Mouse (Mus musculus) limb, embryonic 13.5 days (tissue): ENCODE data around the gene Cebpg. TPM values are rescaled to one million over a fixed set of nuclear protein-coding genes. Genes with fewer than 3 reads are reported as not detected.

Source experiments
- ATAC-seq: fragments of 200-750 bp; cut with Nextera tagmentation; 2 replicates; pipeline ENCODE4 v1.8.0; 2017; ENCODE audit warnings: low read depth, moderate number of reproducible peaks, moderate TSS enrichment; ENCODE audit not compliant: low FRiP score
- H3K27ac ChIP-seq: fragments of 300-500 bp; sonication (generic); 2 replicates; pipeline ENCODE4 v1.5.1; 2015; ENCODE audit warnings: inconsistent platforms, mild to moderate bottlenecking, moderate library complexity
- H3K27me3 ChIP-seq: fragments of 300-500 bp; sonication (generic); 2 replicates; pipeline ENCODE4 v1.6.1; 2015; ENCODE audit warnings: mild to moderate bottlenecking, inconsistent platforms
- H3K36me3 ChIP-seq: fragments of 300-500 bp; sonication (generic); 2 replicates; pipeline ENCODE4 v1.6.1; 2015; ENCODE audit warnings: inconsistent platforms, mild to moderate bottlenecking, moderate library complexity
- H3K4me1 ChIP-seq: fragments of 300-500 bp; sonication (generic); 2 replicates; pipeline ENCODE4 v1.6.1; 2015; ENCODE audit warnings: inconsistent platforms
- H3K4me2 ChIP-seq: fragments of 300-500 bp; sonication (generic); replicated peaks from 2 replicates; pipeline ENCODE4 v1.6.1; 2015; ENCODE audit warnings: inconsistent platforms, mild to moderate bottlenecking, moderate library complexity
- H3K4me3 ChIP-seq: fragments of 300-500 bp; sonication (generic); 2 replicates; pipeline ENCODE4 v1.5.1; 2015; ENCODE audit warnings: moderate library complexity, mild to moderate bottlenecking, inconsistent platforms
- H3K9ac ChIP-seq: fragments of 300-500 bp; sonication (generic); 2 replicates; pipeline ENCODE4 v1.6.1; 2015; ENCODE audit warnings: mild to moderate bottlenecking, inconsistent platforms
- H3K9me3 ChIP-seq: fragments of 300-500 bp; sonication (generic); 2 replicates; pipeline ENCODE4 v1.6.1; 2016; ENCODE audit warnings: inconsistent platforms
- WGBS: fragments of 180-500 bp; shearing (Covaris S2); methylation state at CpG from one replicate; pipeline ENCODE4 v1.1.7; 2015; 5-methylcytosine and 5-hydroxymethylcytosine counted together
- polyA plus RNA-seq: library from polyadenylated mRNA; unstranded; fragments of >200 nt; fragmentation: Nextera tagmentation; extraction: Ambion mirVana; gene quantifications from 2 replicates; pipeline ENCODE4 v1.2.1, GENCODE M21; 2015

Gene Cebpg
- polyA plus RNA-seq, 1 experiment from 2014 or later, result 45.6 TPM

- H3K9me3 ChIP-seq, result no peaks in the 10 kb centered on the region
- 79% methylated on average over 3 of the region's 3 CpGs for WGBS
- H3K4me3 ChIP-seq, result no peak overlapping the region
- H3K4me2 ChIP-seq, result no peak overlapping the region
- no peaks in the 10 kb centered on the region for H3K27me3 ChIP-seq
- H3K36me3 ChIP-seq, result peaks cover 34% of the 10 kb centered on the region
- no peak overlapping the region for H3K9ac ChIP-seq
- no peak overlapping the region for H3K27ac ChIP-seq
- no peak for ATAC-seq
- peaks cover under 1% of the 10 kb centered on the region; the same call in 1 of the 2 replicates for H3K4me1 ChIP-seq
Observed at GRCm38 (mm10) chr7:35029648-35030047, 26.7 kb downstream of the Cebpg start.

- peaks cover 32% of the 10 kb centered on the region for H3K36me3 ChIP-seq
- H3K4me1 ChIP-seq, result no peaks in the 10 kb centered on the region
- H3K9me3 ChIP-seq, result no peaks in the 10 kb centered on the region
- 86% methylated on average over 5 of the region's 5 CpGs for WGBS
- ATAC-seq, result no peak
- H3K9ac ChIP-seq, result no peak overlapping the region
- no peaks in the 10 kb centered on the region for H3K27me3 ChIP-seq
- H3K27ac ChIP-seq, result no peak overlapping the region
- H3K4me3 ChIP-seq, result no peak overlapping the region
- H3K4me2 ChIP-seq, result no peak overlapping the region
Observed at GRCm38 (mm10) chr7:35029228-35029627, 27.1 kb downstream of the Cebpg start.

- 91% methylated on average over 16 of the region's 16 CpGs for WGBS
- Histone ChIP-seq H3K9ac (no peak overlapping the region), H3K27ac (no peak overlapping the region), H3K36me3 (peaks cover 29% of the 10 kb centered on the region), H3K4me2 (no peak overlapping the region), H3K4me1 (no peaks in the 10 kb centered on the region), H3K27me3 (no peaks in the 10 kb centered on the region), H3K4me3 (no peak overlapping the region), H3K9me3 (no peaks in the 10 kb centered on the region)
- no peak for ATAC-seq
Observed at GRCm38 (mm10) chr7:35028559-35028958, 27.8 kb downstream of the Cebpg start.

- no peaks in the 10 kb centered on the region for H3K4me1 ChIP-seq
- ATAC-seq, result no peak
- H3K4me3 ChIP-seq, result no peak overlapping the region
- H3K9me3 ChIP-seq, result no peaks in the 10 kb centered on the region
- no peak overlapping the region for H3K27ac ChIP-seq
- H3K4me2 ChIP-seq, result no peak overlapping the region
- H3K9ac ChIP-seq, result no peak overlapping the region
- H3K27me3 ChIP-seq, result no peaks in the 10 kb centered on the region
- peaks cover 24% of the 10 kb centered on the region for H3K36me3 ChIP-seq
- 73% methylated on average over 9 of the region's 9 CpGs for WGBS
Observed at GRCm38 (mm10) chr7:35027801-35028420, 28.5 kb downstream of the Cebpg start.

GRCm38 (mm10) chr7:35026838-35027291 lies 29.5 kb downstream of the Cebpg start:
- no peaks in the 10 kb centered on the region for H3K4me1 ChIP-seq
- 88% methylated on average over 3 of the region's 3 CpGs for WGBS
- H3K27ac ChIP-seq, result no peak overlapping the region
- H3K4me2 ChIP-seq, result no peak overlapping the region
- H3K27me3 ChIP-seq, result no peaks in the 10 kb centered on the region
- H3K36me3 ChIP-seq, result peaks cover 17% of the 10 kb centered on the region
- ATAC-seq, result no peak
- no peaks in the 10 kb centered on the region for H3K9me3 ChIP-seq
- H3K4me3 ChIP-seq, result no peak overlapping the region
- no peak overlapping the region for H3K9ac ChIP-seq

- WGBS, result 74% methylated on average over 4 of the region's 4 CpGs
- no peak overlapping the region for H3K4me3 ChIP-seq
- no peaks in the 10 kb centered on the region for H3K27me3 ChIP-seq
- H3K9me3 ChIP-seq, result no peaks in the 10 kb centered on the region
- H3K9ac ChIP-seq, result no peak overlapping the region
- no peak overlapping the region for H3K27ac ChIP-seq
- no peak overlapping the region for H3K4me2 ChIP-seq
- H3K4me1 ChIP-seq, result no peaks in the 10 kb centered on the region
- peaks cover 17% of the 10 kb centered on the region for H3K36me3 ChIP-seq
- ATAC-seq, result no peak
Observed at GRCm38 (mm10) chr7:35026276-35026630, 30.1 kb downstream of the Cebpg start.

GRCm38 (mm10) chr7:35025409-35026275 lies 30.7 kb downstream of the Cebpg start:
- no peaks in the 10 kb centered on the region for H3K9me3 ChIP-seq
- H3K9ac ChIP-seq, result 0 out of 2 replicates have a peak overlapping the region, but pooled peaks have one; percentile 13
- H3K4me2 ChIP-seq, result no peak overlapping the region
- H3K4me3 ChIP-seq, result no peak overlapping the region
- H3K4me1 ChIP-seq, result no peaks in the 10 kb centered on the region
- WGBS, result 40% methylated on average over 5 of the region's 5 CpGs
- H3K27ac ChIP-seq, result no peak overlapping the region
- ATAC-seq, result peak; percentile 68; the same call in 1 of the 2 replicates
- no peaks in the 10 kb centered on the region for H3K27me3 ChIP-seq
- H3K36me3 ChIP-seq, result peaks cover 16% of the 10 kb centered on the region

GRCm38 (mm10) chr7:35024426-35024825 lies 31.9 kb downstream of the Cebpg start:
- Histone ChIP-seq H3K27ac (no peak overlapping the region), H3K4me2 (no peak overlapping the region), H3K9ac (no peak overlapping the region), H3K4me1 (no peaks in the 10 kb centered on the region), H3K9me3 (no peaks in the 10 kb centered on the region), H3K27me3 (no peaks in the 10 kb centered on the region), H3K36me3 (peaks cover 23% of the 10 kb centered on the region), H3K4me3 (no peak overlapping the region)
- no peak for ATAC-seq
- WGBS, result 65% methylated on average over 1 of the region's 1 CpGs

- ATAC-seq, result no peak
- H3K9ac ChIP-seq, result no peak overlapping the region
- H3K9me3 ChIP-seq, result no peaks in the 10 kb centered on the region
- no peak overlapping the region for H3K4me3 ChIP-seq
- H3K4me2 ChIP-seq, result no peak overlapping the region
- WGBS, result 82% methylated on average over 4 of the region's 4 CpGs
- H3K27me3 ChIP-seq, result no peaks in the 10 kb centered on the region
- no peak overlapping the region for H3K27ac ChIP-seq
- no peaks in the 10 kb centered on the region for H3K4me1 ChIP-seq
- peaks cover 21% of the 10 kb centered on the region for H3K36me3 ChIP-seq
Observed at GRCm38 (mm10) chr7:35023251-35023650, 33.1 kb downstream of the Cebpg start.

GRCm38 (mm10) chr7:35021365-35021764 lies 35.0 kb downstream of the Cebpg start:
- WGBS, result 83% methylated on average over 10 of the region's 10 CpGs
- Histone ChIP-seq H3K4me2 (no peak overlapping the region), H3K4me3 (no peak overlapping the region), H3K27me3 (no peaks in the 10 kb centered on the region), H3K9me3 (no peaks in the 10 kb centered on the region), H3K36me3 (peaks cover 22% of the 10 kb centered on the region), H3K4me1 (no peaks in the 10 kb centered on the region), H3K9ac (no peak overlapping the region), H3K27ac (no peak overlapping the region)
- ATAC-seq, result no peak

- no peak for ATAC-seq
- Histone ChIP-seq H3K4me1 (peaks cover 18% of the 10 kb centered on the region; the same call in 1 of the 2 replicates), H3K27ac (no peak overlapping the region), H3K9me3 (no peaks in the 10 kb centered on the region), H3K9ac (no peak overlapping the region), H3K36me3 (peaks cover 7% of the 10 kb centered on the region; the same call in 1 of the 2 replicates), H3K4me3 (no peak overlapping the region), H3K27me3 (no peaks in the 10 kb centered on the region), H3K4me2 (no peak overlapping the region)
- WGBS, result 86% methylated on average over 2 of the region's 2 CpGs
Observed at GRCm38 (mm10) chr7:35015252-35015651, 41.1 kb downstream of the Cebpg start.

- Histone ChIP-seq H3K36me3 (peaks cover under 1% of the 10 kb centered on the region; the same call in 1 of the 2 replicates), H3K4me3 (no peak overlapping the region), H3K9me3 (no peaks in the 10 kb centered on the region), H3K9ac (no peak overlapping the region), H3K27ac (no peak overlapping the region), H3K4me1 (peaks cover 22% of the 10 kb centered on the region; the same call in 1 of the 2 replicates), H3K27me3 (no peaks in the 10 kb centered on the region), H3K4me2 (no peak overlapping the region)
- 70% methylated on average over 9 of the region's 9 CpGs for WGBS
- no peak for ATAC-seq
Observed at GRCm38 (mm10) chr7:35013228-35013627, 43.1 kb downstream of the Cebpg start.
